In genomic region chr10:18182246-18182645, GRCm38 (mm10) we compare ENCODE assay signal across 30 mouse cellular contexts. TPM values are rescaled to one million over a fixed set of nuclear protein-coding genes. Genes with fewer than 3 reads are reported as not detected.
DNase-seq lines count a peak whose midpoint lies in the region; ATAC-seq and TF ChIP-seq lines count a peak whose summit lies in the region.
"Had no signal": no experiment of that assay in that cellular context is flagged by ENCODE, and none has a peak within 500 bp of the region (broad histone marks: within the 10 kb centered on the region; RNA-seq: fewer than 3 reads in every experiment).

No protein-coding gene starts in this region.

- no peak overlapping the region for H3K4me2 ChIP-seq in heart, embryonic 11.5 days
- H3K4me2 ChIP-seq: forebrain, embryonic 12.5 days; heart, embryonic 13.5 days; hindbrain, embryonic 12.5 days; intestine, embryonic 15.5 days; liver, embryonic 13.5 days; midbrain, embryonic 15.5 days; neural tube, embryonic 15.5 days; stomach, embryonic 15.5 days had no signal

- no peaks in the 10 kb centered on the region for H3K27me3 ChIP-seq in heart, embryonic 11.5 days (ENCODE audit: control insufficient read depth, insufficient read depth, low read length)
- H3K27me3 ChIP-seq: forebrain, embryonic 12.5 days; heart, embryonic 13.5 days; hindbrain, embryonic 12.5 days; intestine, embryonic 15.5 days; liver, embryonic 13.5 days; midbrain, embryonic 15.5 days; neural tube, embryonic 15.5 days; stomach, embryonic 15.5 days had no signal

- no peaks in the 10 kb centered on the region for H3K36me3 ChIP-seq in heart, embryonic 11.5 days (ENCODE audit: control insufficient read depth, insufficient read depth, low read length)
- H3K36me3 ChIP-seq: forebrain, embryonic 12.5 days; heart, embryonic 13.5 days; hindbrain, embryonic 12.5 days; intestine, embryonic 15.5 days; liver, embryonic 13.5 days; midbrain, embryonic 15.5 days; neural tube, embryonic 15.5 days; stomach, embryonic 15.5 days had no signal

- no peaks in the 10 kb centered on the region for H3K4me1 ChIP-seq in heart, embryonic 11.5 days (ENCODE audit: control insufficient read depth, insufficient read depth, low read length)
- H3K4me1 ChIP-seq: forebrain, embryonic 12.5 days; heart, embryonic 13.5 days; hindbrain, embryonic 12.5 days; intestine, embryonic 15.5 days; liver, embryonic 13.5 days; midbrain, embryonic 15.5 days; neural tube, embryonic 15.5 days; stomach, embryonic 15.5 days had no signal

- no peak overlapping the region for H3K27ac ChIP-seq in heart, embryonic 11.5 days (ENCODE audit: low read depth, low read length)
- peak overlapping the region; percentile 74 for H3K27ac ChIP-seq in layer of hippocampus, adult 2 months
- H3K27ac ChIP-seq: forebrain, embryonic 12.5 days; heart, embryonic 13.5 days; hindbrain, embryonic 12.5 days; hindbrain, postnatal 0 days; intestine, embryonic 15.5 days; liver, embryonic 13.5 days; macrophage; midbrain, embryonic 15.5 days; neural tube, embryonic 15.5 days; stomach, embryonic 15.5 days had no signal

- H3K4me3 ChIP-seq in heart, embryonic 11.5 days (ENCODE audit: low read depth, low read length) = no peak overlapping the region
- H3K4me3 ChIP-seq in layer of hippocampus, adult 2 months = no peak overlapping the region
- H3K4me3 ChIP-seq: erythroblast, embryonic 14.5 days; forebrain, embryonic 12.5 days; heart, embryonic 13.5 days; hindbrain, embryonic 12.5 days; intestine, embryonic 15.5 days; liver, embryonic 13.5 days; midbrain, embryonic 15.5 days; neural tube, embryonic 15.5 days; stomach, embryonic 15.5 days had no signal

- no peak for ATAC-seq in heart, embryonic 11.5 days (replicated peaks; ENCODE audit: insufficient number of reproducible peaks, low FRiP score, low TSS enrichment)
- ATAC-seq: hindbrain, postnatal 0 days; intestine, embryonic 15.5 days; midbrain, embryonic 15.5 days had no signal

- 81% methylated on average over 5 of the region's 5 CpGs for WGBS in heart, embryonic 11.5 days (ENCODE audit: insufficient replicate concordance)

- no peak overlapping the region for H3K9ac ChIP-seq in heart, embryonic 11.5 days (ENCODE audit: low read depth, low read length)
- H3K9ac ChIP-seq: forebrain, embryonic 12.5 days; heart, embryonic 13.5 days; hindbrain, embryonic 12.5 days; intestine, embryonic 15.5 days; liver, embryonic 13.5 days; midbrain, embryonic 15.5 days; neural tube, embryonic 15.5 days; stomach, embryonic 15.5 days had no signal

- H3K9me3 ChIP-seq in heart, embryonic 11.5 days (replicated peaks; ENCODE audit: control insufficient read depth, low read length) = no peaks in the 10 kb centered on the region
- H3K9me3 ChIP-seq: forebrain, embryonic 12.5 days; heart, embryonic 13.5 days; hindbrain, embryonic 12.5 days; intestine, embryonic 15.5 days; liver, embryonic 13.5 days; midbrain, embryonic 15.5 days; neural tube, embryonic 15.5 days; stomach, embryonic 15.5 days had no signal

- TF ChIP-seq CTCF in layer of hippocampus, adult 2 months (conservative IDR thresholded peaks at IDR 0.05) = no peak

- DNase-seq in heart, adult 11 months = peak; percentile 95
- DNase-seq in layer of hippocampus, adult 2 months (ENCODE audit: low spot score in 2 of 2) = peak in 1 of 2 experiments; percentile 49
- DNase-seq in layer of hippocampus, postnatal 25 days (ENCODE audit: extremely low spot score in 1 of 2, low spot score in 1 of 2) = no peak
- peak; percentile 46 for DNase-seq in MN1 (ENCODE audit: low spot score)
- DNase-seq in layer of hippocampus, postnatal 14 days (ENCODE audit: low spot score in 2 of 2) = peak; percentile 21 to 49
- DNase-seq in frontal cortex, postnatal 36 days (ENCODE audit: low spot score in 2 of 2) = no peak
- DNase-seq: adrenal gland, postnatal 25 days; cerebellum, adult 2 months; cerebellum, postnatal 14 days; kidney, adult 2 months; kidney, postnatal 36 days; left cerebral cortex, postnatal 4 days; liver, embryonic 13.5 days; lung, adult 2 months; lung, postnatal 10 days; right cerebral cortex, postnatal 25 days had no signal

RNA-seq across cellular contexts. Expression of gene Ect2l, which starts 28.4 kb away (rescaled TPM):
- 0.44 TPM in 1 of 2 replicates, not detected in the other for polyA plus RNA-seq in heart, embryonic 11.5 days (2014; fragmentation: Nextera tagmentation; extraction: Ambion mirVana)
- under 1 TPM; 0.49 to 0.61 TPM for total RNA-seq in layer of hippocampus, adult 2 months (2021)
- under 1 TPM; 0.25 to 0.28 TPM for total RNA-seq in layer of hippocampus, postnatal 25 days (2021)
- total RNA-seq in layer of hippocampus, postnatal 14 days (2021) = under 1 TPM; 0.83 to 0.99 TPM
- total RNA-seq: adrenal gland, adult 18-20 months; adrenal gland, postnatal 25 days; heart, postnatal 36 days; hindbrain, postnatal 0 days; MEL had no signal
- polyA plus RNA-seq: erythroblast, embryonic 14.5 days; heart, embryonic 13.5 days; kidney, adult 2 months; midbrain, embryonic 15.5 days had no signal

RNA-seq across cellular contexts. Expression of gene Ccdc28a, which starts 52.6 kb away (rescaled TPM):
- polyA plus RNA-seq in heart, embryonic 11.5 days (2014; fragmentation: Nextera tagmentation; extraction: Ambion mirVana) = 8.9 and 10.0 TPM in 2 replicates
- 10 to 100 TPM; 29.8 to 33.3 TPM for total RNA-seq in layer of hippocampus, adult 2 months (2021)
- 10 to 100 TPM; 30.3 to 34.5 TPM for total RNA-seq in layer of hippocampus, postnatal 25 days (2021)
- 10 to 100 TPM; 16.4 to 18.4 TPM for total RNA-seq in layer of hippocampus, postnatal 14 days (2021)

Comparison
In these comparisons a context has a peak if more than half of its experiments do, and no peak if none do; other contexts are left out.
1. DNase-seq: peak in heart, adult 11 months (single experiment), MN1 (single experiment) and layer of hippocampus, postnatal 14 days (2 of 2); none in layer of hippocampus, postnatal 25 days (0 of 2) and frontal cortex, postnatal 36 days (0 of 2).